Mouse (Mus musculus) embryo, embryonic 10 days (tissue): ENCODE data around the gene Zfp760.
"Not testable (repeated sequence)": the region's sequence is repeated elsewhere in the genome, so short reads cannot be mapped to it uniquely, and the experiment has no call there.

Source experiments
- DNase-seq: peaks from one replicate; pipeline ENCODE4 v3.0.0-alpha.2; 2015; ENCODE audit warnings: low spot score

Gene Zfp760

DNA sequence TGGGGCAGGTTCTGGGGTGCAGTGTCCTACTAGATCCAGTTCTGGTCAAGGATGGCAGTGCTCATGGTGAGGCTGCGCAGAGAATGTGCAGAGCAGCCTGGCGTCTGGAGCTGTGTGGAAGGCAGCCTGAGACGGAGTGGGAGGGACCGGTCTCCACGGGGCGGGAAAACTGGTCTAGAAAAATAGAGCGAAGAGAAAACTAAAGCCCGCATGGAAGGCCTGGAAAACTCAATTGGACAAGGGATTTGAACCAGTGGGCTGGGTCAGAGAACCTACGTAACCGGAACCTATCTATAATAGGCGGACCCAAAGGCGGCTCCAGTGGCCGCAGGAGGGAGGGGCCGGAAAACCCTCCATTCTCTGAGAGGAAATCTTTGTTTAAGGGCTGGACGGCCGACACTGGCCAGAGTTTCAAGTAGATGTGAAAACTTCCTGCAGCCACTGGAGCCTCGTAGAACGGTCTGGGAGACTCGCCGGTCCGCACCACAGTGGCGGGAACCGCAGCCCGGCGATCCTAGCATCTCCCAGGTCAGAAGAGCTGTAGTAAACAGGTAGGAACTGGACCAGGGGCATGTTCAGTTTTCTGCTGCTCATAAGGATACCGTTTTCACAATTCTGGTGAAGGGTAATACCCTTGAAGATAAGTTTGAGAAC lies at the start of gene Zfp760:
TSS of gene Zfp760 (plus strand) at position 399 of the 654 bp plus-strand sequence.
- peak; percentile 93 for DNase-seq

DNA sequence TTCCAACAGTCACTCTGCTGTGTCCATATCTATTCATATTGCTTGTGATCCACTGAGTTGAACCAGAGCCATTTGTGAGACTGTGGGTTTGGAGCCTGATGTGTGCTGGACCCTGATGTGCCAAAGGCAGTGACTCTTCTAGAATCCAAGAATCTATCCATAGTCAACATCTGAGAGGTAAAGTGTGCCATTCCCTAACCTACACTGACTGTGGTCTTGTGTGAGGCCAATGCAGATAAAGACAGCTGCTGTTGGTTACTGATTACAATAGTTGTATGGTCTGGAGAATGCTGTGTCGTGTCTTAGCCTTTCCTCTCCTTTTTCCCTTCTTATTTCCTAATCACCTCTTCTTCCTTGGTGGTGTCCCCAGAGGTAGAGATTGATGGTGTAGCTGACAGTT lies 28.7 kb upstream of the Zfp760 start:
- DNase-seq = not testable (repeated sequence)

DNA sequence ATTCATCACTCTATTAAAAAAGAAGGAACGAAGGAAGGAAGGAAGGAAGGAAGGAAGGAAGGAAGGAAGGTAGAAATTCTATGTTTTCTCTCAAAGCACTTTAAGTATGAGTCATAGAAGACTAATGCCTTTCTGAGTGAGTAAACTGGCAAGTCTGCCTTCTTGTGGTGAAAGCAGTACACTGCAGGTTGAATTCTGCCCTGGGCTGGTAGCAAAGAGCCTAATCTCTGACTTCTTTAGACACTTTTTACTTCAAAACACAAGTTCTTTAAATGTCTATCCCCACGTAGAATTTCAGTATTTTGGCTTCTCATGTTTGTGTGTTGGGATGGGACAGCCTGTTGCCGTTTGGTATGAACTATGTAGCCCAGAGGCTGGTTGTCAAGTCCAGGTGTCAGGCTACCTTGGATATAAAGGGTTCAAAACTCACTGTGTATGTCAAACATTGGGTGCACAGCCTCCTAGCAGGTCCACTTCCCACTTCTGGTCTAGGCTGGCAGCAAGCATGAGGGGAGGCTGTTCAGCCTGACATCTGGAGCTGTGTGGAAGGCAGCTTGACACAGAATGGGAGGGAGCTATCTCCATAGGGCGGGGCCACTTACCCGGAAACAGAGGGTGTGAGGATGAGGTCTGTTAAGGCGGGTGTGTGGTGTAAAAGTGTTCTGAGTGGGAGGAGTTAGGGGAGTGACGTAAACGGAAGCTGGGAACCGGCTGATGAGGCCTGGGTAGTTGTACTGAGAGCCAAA lies 28.1 kb upstream of the Zfp760 start:
- DNase-seq = peak; percentile 92

DNA sequence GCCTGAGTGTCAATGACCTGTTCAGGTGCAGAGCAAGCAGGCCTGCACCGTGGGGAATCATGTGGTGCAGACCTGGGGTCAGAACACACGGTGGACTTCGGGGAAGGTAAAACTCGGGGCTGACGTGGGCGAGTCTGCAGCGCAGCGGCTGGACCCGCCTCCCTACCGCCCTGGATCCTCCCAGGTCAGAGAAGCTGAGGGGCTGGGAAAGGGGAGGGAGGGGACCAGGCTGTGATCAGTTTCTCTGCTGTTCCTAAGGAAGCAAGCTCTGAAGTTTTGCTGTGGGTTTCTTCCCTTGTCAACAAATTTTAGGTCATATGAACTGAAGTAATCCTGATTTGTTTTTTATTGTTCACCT lies 27.5 kb upstream of the Zfp760 start:
- DNase-seq = not testable (repeated sequence)

DNA sequence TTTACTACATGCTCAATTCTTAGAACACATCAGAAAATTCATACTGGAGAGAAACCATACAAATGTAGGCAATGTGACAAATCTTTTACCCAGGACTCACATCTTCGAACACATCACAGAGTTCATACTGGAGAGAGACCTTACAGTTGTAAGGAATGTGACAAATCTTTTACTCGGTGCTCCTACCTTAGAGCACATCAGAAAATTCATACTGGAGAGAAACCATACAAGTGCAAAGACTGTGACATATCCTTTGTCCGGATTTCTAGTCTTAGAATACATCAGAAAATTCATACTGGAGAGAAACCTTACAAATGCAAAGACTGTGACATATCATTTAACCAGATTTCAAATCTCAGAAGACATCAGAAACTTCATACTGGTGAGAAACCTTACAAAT lies 16.0 kb upstream of the Zfp760 start, which contains the start of gene Gm10226:
TSS of gene Gm10226 (plus strand) at position 301 of the 400 bp plus-strand sequence.
- DNase-seq = no peak

DNA sequence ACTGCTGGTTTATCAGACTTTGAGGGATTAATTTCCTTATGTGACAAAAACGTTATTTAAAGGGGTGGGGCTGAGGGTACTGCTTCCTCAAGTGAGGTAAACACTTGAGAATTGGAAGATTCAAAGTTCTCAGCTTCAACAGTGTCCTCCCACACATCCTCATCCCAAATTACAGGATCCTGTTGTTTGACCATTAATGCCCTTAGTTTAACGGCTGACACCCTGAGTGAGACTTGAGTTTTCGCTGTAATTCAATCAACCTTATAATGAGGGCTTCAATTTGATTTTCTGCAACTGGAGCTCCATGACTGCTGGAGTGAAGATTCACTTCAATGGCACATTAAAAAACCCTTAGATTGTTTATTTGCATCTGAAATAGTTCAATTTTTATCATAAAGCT lies 14.2 kb upstream of the Zfp760 start:
- DNase-seq = no peak

DNA sequence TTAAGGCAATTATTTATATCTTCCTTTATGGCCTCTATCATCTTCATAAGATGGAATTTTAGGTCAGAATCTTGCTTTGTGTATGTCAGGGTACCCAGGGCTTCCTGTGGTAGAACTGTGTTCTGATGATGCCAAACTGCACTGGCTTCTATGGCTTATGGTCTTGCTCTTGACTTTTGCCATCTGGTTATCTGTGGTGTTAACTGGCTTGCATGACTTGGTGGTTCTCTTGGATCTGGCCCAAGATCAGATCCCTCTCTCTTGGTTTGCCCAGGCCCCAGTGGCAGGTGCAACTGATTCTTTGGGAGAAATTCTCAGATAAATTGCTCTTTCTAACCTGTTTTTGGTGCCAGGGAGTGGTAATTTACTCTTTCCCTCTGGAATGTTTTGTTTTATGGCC lies 11.5 kb upstream of the Zfp760 start:
- no peak for DNase-seq

DNA sequence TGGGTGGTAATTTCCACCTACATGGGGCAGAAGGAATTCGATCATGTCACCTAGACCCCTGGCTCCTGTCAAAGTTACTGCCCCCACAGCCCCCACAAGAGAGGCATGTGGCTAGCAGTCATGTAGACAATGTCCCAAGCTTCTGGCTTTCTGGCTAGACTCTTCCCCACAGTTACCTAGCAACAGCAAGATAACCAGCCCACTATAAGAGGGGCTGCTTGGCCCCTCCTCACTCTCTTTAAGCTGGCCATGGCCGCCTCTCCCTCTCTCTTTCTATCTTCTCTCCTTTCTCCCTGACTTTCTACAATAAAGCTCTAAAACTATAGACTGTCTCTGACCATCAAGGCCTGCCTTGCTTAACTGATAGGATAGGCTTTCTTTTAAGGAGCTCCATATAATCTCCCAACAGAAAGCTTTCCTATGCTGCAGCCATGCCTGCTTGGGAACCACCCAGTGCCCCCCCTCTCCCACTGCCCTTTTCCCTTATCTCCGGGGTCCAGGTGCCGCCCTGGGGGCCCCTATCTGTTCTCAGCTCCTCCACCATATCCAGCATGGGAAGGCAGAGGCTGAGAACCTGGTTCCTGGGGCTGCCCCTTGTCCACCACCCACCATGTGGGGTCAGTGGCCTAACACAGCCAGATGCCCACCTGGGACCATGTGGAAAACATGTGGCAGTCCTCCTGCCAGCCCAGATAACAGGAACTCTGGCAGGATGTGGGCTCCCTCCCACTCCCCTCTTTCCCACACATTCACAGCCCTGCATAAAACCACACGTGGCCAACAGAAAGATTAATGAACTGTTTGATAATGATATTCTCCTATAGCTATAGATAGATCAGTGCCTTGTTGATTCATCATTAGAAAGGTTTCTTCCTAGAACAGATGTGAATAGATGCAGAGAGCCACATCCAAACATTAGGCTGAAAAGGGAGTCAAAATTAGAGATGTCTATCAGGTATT lies 5.0 kb upstream of the Zfp760 start:
- DNase-seq = no peak

DNA sequence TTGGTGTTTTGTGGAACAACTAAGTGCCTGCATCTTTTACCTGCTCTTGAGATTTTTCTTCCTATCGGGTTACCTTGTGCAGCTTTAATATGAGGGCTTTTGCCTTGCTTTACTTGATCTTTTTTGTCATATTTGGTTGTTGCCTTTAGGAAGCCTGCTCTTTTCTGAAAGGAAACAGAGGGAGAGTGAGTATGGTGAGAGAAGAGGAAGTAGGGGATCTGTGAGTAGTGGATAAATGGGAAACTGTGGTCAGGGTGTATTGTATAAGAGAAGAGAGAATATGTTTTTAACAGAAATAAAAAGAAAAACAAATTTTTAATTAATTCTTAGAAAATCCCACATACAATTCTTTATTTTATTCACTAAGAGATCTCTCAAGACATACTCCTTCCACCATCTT lies 4.1 kb upstream of the Zfp760 start:
- no peak for DNase-seq

DNA sequence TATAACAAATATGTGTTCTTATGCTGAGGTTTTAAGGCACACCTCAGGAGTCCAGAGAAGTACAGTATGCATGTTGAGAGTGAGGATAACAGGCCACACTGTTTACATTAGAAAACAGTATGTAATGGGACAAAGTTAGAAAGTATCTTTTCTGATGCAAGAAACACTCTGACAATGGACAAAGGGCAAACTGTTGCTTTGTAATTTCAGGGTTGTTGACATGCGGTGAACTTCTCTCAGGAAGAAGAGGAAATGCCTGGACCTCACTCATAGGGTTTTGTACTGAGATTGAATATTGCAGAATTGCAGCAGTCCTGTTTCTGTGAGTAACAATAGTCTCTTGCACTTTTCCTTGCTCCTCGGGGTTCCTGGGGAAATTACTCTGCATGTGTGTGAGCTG lies 860 bp downstream of the Zfp760 start:
- peak; percentile 4 for DNase-seq

DNA sequence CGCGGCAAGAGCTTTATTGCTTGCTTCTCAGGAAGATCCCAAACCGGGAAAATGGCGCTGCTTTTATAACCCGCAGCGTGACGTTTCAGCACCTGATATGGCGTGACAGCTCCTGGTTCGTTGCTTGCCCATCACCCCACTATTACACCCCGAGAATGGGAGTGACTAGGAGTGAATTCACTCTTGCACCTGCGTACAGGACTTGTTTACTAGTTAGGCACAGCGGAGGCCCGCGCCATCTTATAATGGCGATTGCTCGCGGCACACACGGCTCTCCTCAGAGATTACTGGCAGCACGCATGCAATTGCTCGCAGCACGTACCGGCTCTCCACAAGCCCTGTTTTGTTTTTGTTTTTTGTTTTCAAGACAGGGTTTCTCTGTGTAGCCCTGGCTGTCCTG lies 23.0 kb downstream of the Zfp760 start, which contains the start of gene Zfp229:
TSS of gene Zfp229 (plus strand) at position 301 of the 400 bp plus-strand sequence.
- DNase-seq = not testable (repeated sequence)

DNA sequence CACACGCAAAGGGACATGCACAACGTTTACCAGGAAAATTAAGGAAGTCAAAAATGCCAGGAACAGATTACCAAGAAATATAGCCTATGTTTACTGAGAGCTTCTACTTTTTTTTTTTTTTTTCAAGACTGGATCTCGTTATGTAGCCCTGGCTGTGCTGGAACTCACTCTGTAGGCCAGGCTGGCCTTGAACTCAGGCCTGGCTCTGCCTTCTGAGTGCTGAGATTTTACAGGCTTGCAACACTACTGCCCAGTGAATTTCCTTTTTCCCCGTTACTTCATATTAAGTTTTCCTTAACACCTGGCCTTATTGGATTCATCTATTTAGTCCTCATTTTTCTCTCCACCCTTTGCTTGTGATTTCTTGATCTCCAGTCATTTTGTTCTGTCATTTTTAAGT lies 25.5 kb downstream of the Zfp760 start:
- DNase-seq = no peak

DNA sequence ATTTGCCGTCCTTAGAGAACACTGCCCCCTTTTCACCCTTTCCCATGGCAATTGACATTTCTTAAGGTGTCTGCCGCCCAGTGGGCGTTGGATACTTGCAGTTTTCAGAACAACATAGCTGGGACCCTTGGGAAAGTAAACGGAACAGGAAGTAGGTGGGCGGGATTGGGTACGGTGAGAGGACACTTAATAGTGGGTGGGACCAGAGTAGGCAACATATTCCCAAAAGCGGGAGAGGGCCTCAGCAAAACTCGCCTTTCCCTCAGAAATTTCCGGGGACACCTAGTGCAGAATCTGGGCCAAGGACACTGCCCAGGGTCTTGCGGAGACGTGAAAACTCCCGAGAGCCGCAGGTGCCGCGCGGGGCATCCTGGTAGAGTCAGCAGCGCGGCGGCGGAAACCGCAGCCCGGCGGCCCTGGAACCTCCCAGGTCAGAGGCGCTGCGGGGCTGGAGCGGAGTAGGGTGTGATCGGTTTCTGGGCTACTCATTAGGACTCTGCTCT lies 26.0 kb downstream of the Zfp760 start:
- peak; percentile 93 for DNase-seq

DNA sequence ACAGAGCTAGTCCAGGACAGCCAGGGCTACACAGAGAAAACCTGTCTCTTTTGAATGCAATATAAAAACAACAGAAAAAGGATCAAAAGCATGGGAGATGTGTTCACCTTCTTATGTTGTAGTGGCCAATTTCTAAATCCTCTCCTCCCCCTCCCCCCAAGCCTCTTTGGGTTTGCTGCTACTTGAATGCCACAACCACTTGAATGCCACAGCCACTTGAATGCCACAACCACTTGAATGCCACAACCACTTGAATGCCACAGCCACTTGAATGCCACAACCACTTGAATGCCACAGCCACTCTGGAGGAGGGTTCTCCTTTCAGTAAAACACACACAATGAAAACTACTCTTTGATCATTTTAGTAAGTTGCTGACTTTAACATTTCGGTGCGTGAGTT lies 45.2 kb downstream of the Zfp760 start:
- no peak for DNase-seq

DNA sequence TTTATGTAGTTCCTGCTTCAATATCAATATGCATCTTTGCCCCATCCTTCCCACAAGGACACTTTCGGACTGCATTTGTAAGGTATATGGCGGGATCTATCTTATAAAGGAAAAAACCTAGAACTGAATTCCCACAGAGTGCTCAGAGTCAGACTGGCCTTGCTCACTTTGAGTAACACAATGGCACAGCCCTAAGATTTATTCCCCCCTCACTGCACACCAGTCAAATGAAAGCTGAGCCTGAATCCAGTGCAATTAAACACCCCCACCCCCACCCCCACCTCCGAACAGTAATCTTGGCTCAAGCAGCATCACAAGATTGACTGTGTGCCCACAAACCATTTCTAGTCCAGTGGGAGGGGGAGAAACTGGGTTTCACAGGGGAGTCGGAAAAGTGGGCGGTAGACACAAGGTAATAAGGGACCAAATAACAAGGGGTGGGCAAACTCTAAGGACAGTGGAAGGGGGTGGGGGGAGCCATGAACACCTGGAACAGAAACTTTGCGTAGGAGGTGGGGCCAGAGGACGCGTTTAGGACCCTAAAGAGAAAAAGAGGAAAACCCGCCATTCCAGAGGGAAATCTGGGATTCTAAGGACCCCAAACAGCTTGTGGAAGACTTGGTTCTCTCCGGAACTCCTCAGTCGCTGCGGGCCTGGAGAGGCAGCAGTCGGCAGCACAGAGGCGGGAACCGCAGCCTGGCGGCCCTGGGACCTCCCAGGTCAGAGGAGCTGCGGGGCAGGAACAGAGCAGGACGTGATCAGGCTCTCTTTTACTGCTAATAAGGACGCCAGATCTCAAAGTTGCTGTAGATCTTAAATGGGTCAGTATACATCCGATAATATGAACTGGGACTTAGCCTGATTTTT lies 46.0 kb downstream of the Zfp760 start:
- peak; percentile 56 for DNase-seq

DNA sequence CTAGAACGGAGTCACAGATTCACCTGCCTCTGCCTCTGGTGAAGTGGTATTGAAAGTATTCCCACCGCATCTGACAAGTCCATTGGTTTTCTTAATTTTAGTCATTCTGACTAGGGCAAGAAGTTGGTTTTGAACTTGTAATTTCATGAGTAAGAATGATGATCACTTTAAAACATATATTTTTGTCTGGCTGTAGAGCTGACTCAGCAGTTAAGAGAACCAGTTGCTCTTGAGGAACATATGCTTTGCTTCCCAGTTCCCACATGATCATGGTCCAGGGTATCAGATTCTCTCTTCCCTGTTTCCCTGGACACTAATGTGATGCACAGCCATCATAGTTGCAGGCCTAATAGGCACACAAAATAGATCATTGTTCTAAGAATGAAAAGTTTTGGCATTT lies 62.8 kb downstream of the Zfp760 start:
- DNase-seq = no peak
